Mouse (Mus musculus) testis, adult 2 months (tissue): Measurements from ENCODE around the gene Vwa8.

Experiments used
- CTCF ChIP-seq: fragments of 200-500 bp; IDR thresholded peaks from 2 replicates; pipeline ENCODE4 v1.5.1; 2012; ENCODE audit warnings: low read depth, mild to moderate bottlenecking, inconsistent platforms, low read length, moderate library complexity; ENCODE audit not compliant: control insufficient read depth, insufficient read depth, insufficient replicate concordance
- POLR2A ChIP-seq: fragments of 200-500 bp; IDR thresholded peaks from 2 replicates; pipeline ENCODE4 v1.6.1; 2012; ENCODE audit warnings: low read depth, mild to moderate bottlenecking, inconsistent platforms, low read length, moderate library complexity; ENCODE audit not compliant: control insufficient read depth

- TF ChIP-seq POLR2A (no peak), CTCF (no peak)
Observed at GRCm38 (mm10) chr14:78824013-78824412, 24.8 kb upstream of the Vwa8 start.
